22 mouse cellular contexts compared by ENCODE assay signal in genomic region chr14:105225790-105226189, GRCm38 (mm10). TPM values are rescaled to one million over a fixed set of nuclear protein-coding genes. Genes with fewer than 3 reads are reported as not detected.
DNase-seq lines count a peak whose midpoint lies in the region; ATAC-seq and TF ChIP-seq lines count a peak whose summit lies in the region.
"Had no signal": no experiment of that assay in that cellular context is flagged by ENCODE, and none has a peak within 500 bp of the region (broad histone marks: within the 10 kb centered on the region; RNA-seq: fewer than 3 reads in every experiment).

No protein-coding gene starts in this region.

- no peak for ATAC-seq in forebrain, postnatal 0 days
- ATAC-seq in forebrain, embryonic 11.5 days (replicated peaks; ENCODE audit: low FRiP score), result no peak
- ATAC-seq in liver, postnatal 0 days, result no peak
- ATAC-seq: forebrain, embryonic 14.5 days; midbrain, embryonic 15.5 days had no signal

- no peak for TF ChIP-seq POLR2A in bone marrow macrophage, adult 2 months (IDR thresholded peaks at IDR 0.05; ENCODE audit: borderline replicate concordance, low read depth, low read length)

- 92% methylated on average over 4 of the region's 4 CpGs for whole genome bisulfite sequencing in forebrain, postnatal 0 days
- 89% methylated on average over 4 of the region's 4 CpGs for WGBS in forebrain, embryonic 11.5 days
- 71% methylated on average over 4 of the region's 4 CpGs for WGBS in liver, postnatal 0 days (ENCODE audit: insufficient replicate concordance)

- no peaks in the 10 kb centered on the region for H3K4me1 ChIP-seq in forebrain, postnatal 0 days (ENCODE audit: insufficient read depth)
- H3K4me1 ChIP-seq in forebrain, embryonic 11.5 days (replicated peaks; ENCODE audit: control insufficient read depth, insufficient read depth, low read length), result no peaks in the 10 kb centered on the region
- no peaks in the 10 kb centered on the region for H3K4me1 ChIP-seq in liver, postnatal 0 days (ENCODE audit: insufficient read depth)
- H3K4me1 ChIP-seq in bone marrow macrophage, adult 2 months (ENCODE audit: control insufficient read depth, insufficient read depth, low read length), result no peaks in the 10 kb centered on the region
- H3K4me1 ChIP-seq: embryonic facial prominence, embryonic 12.5 days; hindbrain, embryonic 12.5 days; midbrain, embryonic 15.5 days had no signal

- no peaks in the 10 kb centered on the region for H3K27me3 ChIP-seq in forebrain, postnatal 0 days (ENCODE audit: insufficient read depth, low read length)
- H3K27me3 ChIP-seq in forebrain, embryonic 11.5 days (ENCODE audit: control insufficient read depth, insufficient read depth, low read length), result no peaks in the 10 kb centered on the region
- no peaks in the 10 kb centered on the region for H3K27me3 ChIP-seq in liver, postnatal 0 days (ENCODE audit: insufficient read depth, low read length)
- H3K27me3 ChIP-seq: embryonic facial prominence, embryonic 12.5 days; hindbrain, embryonic 12.5 days; midbrain, embryonic 15.5 days had no signal

- no peaks in the 10 kb centered on the region for H3K9me3 ChIP-seq in forebrain, postnatal 0 days (ENCODE audit: low read length)
- H3K9me3 ChIP-seq in forebrain, embryonic 11.5 days (ENCODE audit: control insufficient read depth, low read length), result no peaks in the 10 kb centered on the region
- no peaks in the 10 kb centered on the region for H3K9me3 ChIP-seq in liver, postnatal 0 days (ENCODE audit: low read length)
- H3K9me3 ChIP-seq: embryonic facial prominence, embryonic 12.5 days; hindbrain, embryonic 12.5 days; midbrain, embryonic 15.5 days had no signal

- TF ChIP-seq CTCF in forebrain, postnatal 0 days (IDR thresholded peaks at IDR 0.05; ENCODE audit: low read depth), result 0 out of 2 replicates have a peak, but pooled peaks have one; percentile 18
- peak; percentile 17; the same call in 1 of the 2 replicates for TF ChIP-seq CTCF in liver, postnatal 0 days (IDR thresholded peaks at IDR 0.05; ENCODE audit: low read depth)
- peak; percentile 30; the same call in 1 of the 2 replicates for TF ChIP-seq CTCF in bone marrow macrophage, adult 2 months (IDR thresholded peaks at IDR 0.05; ENCODE audit: low read depth, low read length)

- H3K4me2 ChIP-seq in forebrain, postnatal 0 days (ENCODE audit: low read depth), result no peak overlapping the region
- no peak overlapping the region for H3K4me2 ChIP-seq in forebrain, embryonic 11.5 days (ENCODE audit: low read depth, low read length, severe bottlenecking)
- H3K4me2 ChIP-seq in liver, postnatal 0 days (ENCODE audit: low read depth, low read length), result no peak overlapping the region
- H3K4me2 ChIP-seq: embryonic facial prominence, embryonic 12.5 days; heart, embryonic 11.5 days; hindbrain, embryonic 12.5 days; midbrain, embryonic 15.5 days had no signal

- H3K36me3 ChIP-seq in forebrain, postnatal 0 days (ENCODE audit: insufficient read depth), result no peaks in the 10 kb centered on the region
- H3K36me3 ChIP-seq in forebrain, embryonic 11.5 days (ENCODE audit: control insufficient read depth, insufficient read depth, low read length), result no peaks in the 10 kb centered on the region
- H3K36me3 ChIP-seq in liver, postnatal 0 days (replicated peaks; ENCODE audit: insufficient read depth, low read length), result no peaks in the 10 kb centered on the region
- H3K36me3 ChIP-seq: embryonic facial prominence, embryonic 12.5 days; hindbrain, embryonic 12.5 days; midbrain, embryonic 15.5 days had no signal

- no peak for TF ChIP-seq EP300 in liver, postnatal 0 days (IDR thresholded peaks at IDR 0.05; ENCODE audit: low read depth)

- DNase-seq in forebrain, postnatal 0 days, result no peak
- DNase-seq in forebrain, embryonic 11.5 days (ENCODE audit: low spot score), result no peak
- no peak for DNase-seq in liver, postnatal 0 days
- DNase-seq in liver, result no peak
- no peak for DNase-seq in frontal cortex, postnatal 10 days (ENCODE audit: low spot score in 2 of 2)
- no peak for DNase-seq in embryo, embryonic 9.5 days (ENCODE audit: extremely low spot score)
- DNase-seq: adrenal gland, adult 2 months; cerebellum, adult 9-10 months; gastrocnemius, postnatal 36 days; heart, postnatal 10 days; lung, adult 18-20 months; lung, postnatal 36 days; right cerebral cortex, postnatal 25 days; thymus, postnatal 14 days had no signal

- no peak overlapping the region for H3K4me3 ChIP-seq in forebrain, postnatal 0 days (ENCODE audit: low read depth, low read length)
- H3K4me3 ChIP-seq in forebrain, embryonic 11.5 days (ENCODE audit: low read depth, low read length), result no peak overlapping the region
- H3K4me3 ChIP-seq in liver, postnatal 0 days (ENCODE audit: low read depth, low read length), result no peak overlapping the region
- H3K4me3 ChIP-seq in bone marrow macrophage, adult 2 months (ENCODE audit: insufficient read depth, low read length), result no peak overlapping the region
- H3K4me3 ChIP-seq: embryonic facial prominence, embryonic 12.5 days; erythroblast, embryonic 14.5 days; hindbrain, embryonic 12.5 days; midbrain, embryonic 15.5 days; myocyte had no signal

- no peak overlapping the region for H3K27ac ChIP-seq in forebrain, postnatal 0 days (ENCODE audit: low read depth, low read length)
- H3K27ac ChIP-seq in forebrain, embryonic 11.5 days (ENCODE audit: low read depth, low read length), result no peak overlapping the region
- no peak overlapping the region for H3K27ac ChIP-seq in liver, postnatal 0 days (ENCODE audit: low read depth)
- no peak overlapping the region for H3K27ac ChIP-seq in bone marrow macrophage, adult 2 months (ENCODE audit: insufficient read depth, low read depth, low read length)
- H3K27ac ChIP-seq: embryonic facial prominence, embryonic 12.5 days; hindbrain, embryonic 12.5 days; midbrain, embryonic 15.5 days had no signal

- no peak overlapping the region for H3K9ac ChIP-seq in forebrain, postnatal 0 days
- no peak overlapping the region for H3K9ac ChIP-seq in forebrain, embryonic 11.5 days (ENCODE audit: low read length)
- H3K9ac ChIP-seq in liver, postnatal 0 days (replicated peaks), result no peak overlapping the region
- H3K9ac ChIP-seq: embryonic facial prominence, embryonic 12.5 days; hindbrain, embryonic 12.5 days; midbrain, embryonic 15.5 days had no signal

RNA-seq across cellular contexts. Expression of gene Ndfip2, which starts 32.6 kb away (rescaled TPM):
- total RNA-seq in forebrain, postnatal 0 days (2014; rRNA removed), result 111 and 126 TPM in 2 replicates
- polyA plus RNA-seq in forebrain, postnatal 0 days (2015; fragmentation: Nextera tagmentation; extraction: Ambion mirVana), result 86.5 and 97.6 TPM in 2 replicates
- polyA plus RNA-seq in forebrain, embryonic 11.5 days (2014; fragmentation: Nextera tagmentation; extraction: Ambion mirVana), result 57.1 and 57.2 TPM in 2 replicates
- 40.5 and 44.0 TPM in 2 replicates for polyA plus RNA-seq in liver, postnatal 0 days (2015; fragmentation: Nextera tagmentation; extraction: Ambion mirVana)
- polyA plus RNA-seq in bone marrow macrophage, adult 2 months (2012; ENCODE audit: insufficient read depth, insufficient read length, missing spikeins), result 29.4 and 33.6 TPM in 2 replicates

RNA-seq across cellular contexts. Expression of gene Rbm26, which starts 48.7 kb away (rescaled TPM):
- total RNA-seq in forebrain, postnatal 0 days (2014; rRNA removed), result 44.9 and 65.0 TPM in 2 replicates
- 15.9 and 24.3 TPM in 2 replicates for polyA plus RNA-seq in forebrain, postnatal 0 days (2015; fragmentation: Nextera tagmentation; extraction: Ambion mirVana)
- 43.8 and 48.7 TPM in 2 replicates for polyA plus RNA-seq in forebrain, embryonic 11.5 days (2014; fragmentation: Nextera tagmentation; extraction: Ambion mirVana)
- 8.3 and 9.8 TPM in 2 replicates for polyA plus RNA-seq in liver, postnatal 0 days (2015; fragmentation: Nextera tagmentation; extraction: Ambion mirVana)
- polyA plus RNA-seq in bone marrow macrophage, adult 2 months (2012; ENCODE audit: insufficient read depth, insufficient read length, missing spikeins), result 43.2 and 46.0 TPM in 2 replicates
